8 mouse cellular contexts compared by ENCODE assay signal in genomic region chr10:67998116-67998635, GRCm38 (mm10). TPM values are rescaled to one million over a fixed set of nuclear protein-coding genes. Genes with fewer than 3 reads are reported as not detected.
DNase-seq lines count a peak whose midpoint lies in the region; ATAC-seq and TF ChIP-seq lines count a peak whose summit lies in the region.

No protein-coding gene starts in this region.

- no peak for DNase-seq in cerebellum, adult 9-11 months
- no peak for DNase-seq in Patski (ENCODE audit: low read depth, low spot score)
- peak; percentile 83 for DNase-seq in embryo, embryonic 9.5 days (ENCODE audit: extremely low spot score)
- peak; percentile 34 to 48 for DNase-seq in layer of hippocampus, postnatal 36 days
- peak; percentile 84 for DNase-seq in right cerebral cortex, postnatal 4 days

- H3K27ac ChIP-seq in heart, embryonic 15.5 days: no peak overlapping the region

- POLR2A ChIA-PET in Patski (lab: Charles Lee): no interaction called here

- no peaks in the 10 kb centered on the region for H3K9me3 ChIP-seq in heart, embryonic 15.5 days (replicated peaks)

- no peaks in the 10 kb centered on the region for H3K27me3 ChIP-seq in Patski
- no peaks in the 10 kb centered on the region for H3K27me3 ChIP-seq in heart, embryonic 15.5 days

- H3K4me3 ChIP-seq in heart, embryonic 15.5 days: 0 out of 2 replicates have a peak overlapping the region, but pooled peaks have one; percentile 13

- TF ChIP-seq CTCF in Patski (IDR thresholded peaks at IDR 0.05): peak; percentile 70

- in situ Hi-C loops in Patski (cut with MboI; ENCODE audit: low pct_unique_long_range_greater_than_20kb): loop anchor here (5.0 to 25.0 kb wide), 2 partner anchors 149 to 686 kb away; no protein-coding TSS in a partner anchor

- H3K4me1 ChIP-seq in heart, embryonic 15.5 days (replicated peaks): peaks cover 7% of the 10 kb centered on the region; the same call in 1 of the 2 replicates

- H3K9ac ChIP-seq in heart, embryonic 15.5 days: no peak overlapping the region

- H3K4me2 ChIP-seq in heart, embryonic 15.5 days: peak overlapping the region; percentile 48

- CTCF ChIA-PET in Patski (lab: Charles Lee): interaction anchor here (0.6 to 4.8 kb wide), 6 partner anchors 9 to 781 kb away, joined by 3 to 15 read pairs (median 4); no protein-coding TSS in a partner anchor

- H3K36me3 ChIP-seq in heart, embryonic 15.5 days: no peaks in the 10 kb centered on the region

- WGBS in heart, embryonic 15.5 days: 31% methylated on average over 13 of the region's 13 CpGs

- peak; percentile 33; the same call in 1 of the 2 replicates for ATAC-seq in cerebellum, adult (ENCODE audit: insufficient number of reproducible peaks, low FRiP score, low TSS enrichment)
- no peak for ATAC-seq in Patski
- ATAC-seq in heart, embryonic 15.5 days (replicated peaks; ENCODE audit: insufficient number of reproducible peaks, insufficient read depth, low FRiP score, low read depth): 0 out of 2 replicates have a peak, but pooled peaks have one; percentile 22
- peak; percentile 94 for ATAC-seq in megakaryocyte, adult 5-6 weeks (ENCODE audit: poor library complexity, severe bottlenecking)

RNA-seq across cellular contexts. Expression of gene Rtkn2, which starts 18.8 kb away (rescaled TPM):
- polyA plus RNA-seq in Patski (2021): 3.2 TPM
- polyA plus RNA-seq in heart, embryonic 15.5 days (2015; fragmentation: Nextera tagmentation; extraction: Ambion mirVana): 6.3 and 7.3 TPM in 2 replicates
- total RNA-seq in layer of hippocampus, postnatal 36 days (2021): 1 to 10 TPM; 5.1 to 6.2 TPM
- total RNA-seq in megakaryocyte, adult 5-6 weeks (2015): 4.1 and 5.3 TPM in 2 replicates
- 7.6 and 8.6 TPM in 2 replicates for total RNA-seq in megakaryocyte, adult 5-6 weeks (2017)

Comparison
In these comparisons a context has a peak if more than half of its experiments do, and no peak if none do; other contexts are left out.
1. DNase-seq: peak in embryo, embryonic 9.5 days (single experiment), layer of hippocampus, postnatal 36 days (2 of 2) and right cerebral cortex, postnatal 4 days (single experiment); none in cerebellum, adult 9-11 months (single experiment) and Patski (single experiment).